Mouse (Mus musculus) kidney, postnatal 4 days (tissue): Measurements from ENCODE around the gene Gm10800.
"Not testable (repeated sequence)": the region's sequence is repeated elsewhere in the genome, so short reads cannot be mapped to it uniquely, and the experiment has no call there.

ENCODE experiments used
- DNase-seq, 2 experiments: peaks; one replicate each; pipeline ENCODE4 v3.0.0; 2021; ENCODE audit warnings: mixed read lengths in 2 of 2

The Gm10800 gene

DNA sequence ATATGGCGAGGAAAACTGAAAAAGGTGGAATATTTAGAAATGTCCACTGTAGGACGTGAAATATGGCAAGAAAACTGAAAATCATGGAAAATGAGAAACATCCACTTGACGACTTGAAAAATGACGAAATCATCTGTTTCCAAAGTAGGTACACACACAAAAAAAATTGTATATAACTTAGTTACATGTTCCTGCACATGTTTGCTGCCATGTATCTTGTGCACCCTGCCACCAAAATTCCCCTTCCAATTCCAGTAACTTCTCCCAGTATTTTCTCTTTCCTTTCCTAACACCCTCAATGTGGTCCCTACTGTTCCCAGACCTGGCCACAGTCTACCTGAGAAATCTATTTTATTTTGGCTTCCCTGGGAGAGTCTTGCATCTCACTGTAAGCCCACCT is at the start of gene Gm10800:
Gene Gm10800 (minus strand): TSS at position 101 of the 400 bp plus-strand sequence.
- DNase-seq: not testable (repeated sequence)

DNA sequence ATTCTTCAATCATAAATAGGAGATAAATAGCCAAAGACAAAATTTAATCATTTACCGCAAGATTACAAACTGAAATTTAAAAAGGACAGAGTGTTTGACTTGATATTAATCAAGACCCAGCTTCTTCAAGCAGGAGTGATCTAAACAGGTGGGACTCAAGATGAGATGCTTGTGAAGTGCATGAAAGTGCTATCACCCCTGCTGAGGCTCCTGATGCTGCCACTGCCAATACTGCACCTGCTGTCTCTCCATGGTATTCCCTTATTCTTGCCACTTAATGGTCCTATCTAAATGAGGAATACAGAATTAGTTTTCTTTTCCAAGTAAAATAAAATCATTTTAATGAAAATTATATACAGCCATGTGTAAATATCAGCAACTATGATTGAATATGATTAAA is 30.4 kb upstream of the Gm10800 start:
- no peak for DNase-seq

DNA sequence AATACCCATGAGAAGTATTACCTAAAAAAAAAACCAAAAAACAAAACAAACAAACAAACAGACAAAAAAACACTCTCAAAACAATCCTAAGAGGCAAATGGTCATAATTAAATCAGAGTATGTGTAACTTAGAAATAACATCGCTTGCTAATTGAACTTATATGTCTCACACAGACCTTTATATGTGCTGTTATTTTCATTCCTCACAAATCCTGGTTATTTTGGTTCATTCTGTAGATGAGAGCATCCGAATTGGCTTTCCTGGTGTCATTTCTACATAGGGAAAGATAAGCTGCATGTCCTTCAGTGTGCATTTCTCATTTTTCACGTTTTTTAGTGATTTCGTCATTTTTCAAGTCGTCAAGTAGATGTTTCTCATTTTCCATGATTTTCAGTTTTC is 5.2 kb downstream of the Gm10800 start, which contains the start of gene Gm10801:
Gene Gm10801 (plus strand): TSS at position 301 of the 400 bp plus-strand sequence.
- DNase-seq: not testable (repeated sequence)
